Mouse (Mus musculus): Measurements from ENCODE around the gene 3110001I22Rik. TPM values are rescaled to one million over a fixed set of nuclear protein-coding genes. Genes with fewer than 3 reads are reported as not detected.

Gene 3110001I22Rik
- polyA plus RNA-seq, 1 experiment from 2014 or later = 3.1 TPM

DNA sequence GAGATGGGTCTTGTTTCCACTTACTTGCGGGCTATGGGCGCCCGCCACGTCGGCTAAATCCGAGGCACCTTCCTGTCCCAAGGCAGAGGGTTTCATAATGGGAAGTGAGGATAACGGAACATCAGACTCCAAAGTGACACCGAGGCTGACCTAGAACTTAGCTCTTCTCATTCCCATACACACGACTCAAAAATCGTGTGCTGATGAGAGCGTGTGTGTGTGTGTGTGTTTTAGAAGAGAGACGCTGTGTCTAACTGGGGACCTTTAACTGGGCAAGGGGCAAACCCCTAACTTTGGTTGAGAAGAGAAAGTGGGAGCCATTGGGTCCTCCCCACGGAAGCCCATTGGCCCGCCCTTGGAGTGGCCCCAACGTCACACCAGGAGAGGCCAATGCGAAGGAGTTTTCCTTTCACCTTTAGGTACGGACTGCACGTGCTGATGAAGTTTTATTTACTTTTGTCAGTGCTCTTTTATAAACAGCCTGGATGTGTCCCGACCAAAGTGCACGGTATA is 713 bp downstream of the 3110001I22Rik start:
- 1% methylated on average over 20 of the region's 20 CpGs for WGBS
- ATAC-seq = peak; percentile 71

DNA sequence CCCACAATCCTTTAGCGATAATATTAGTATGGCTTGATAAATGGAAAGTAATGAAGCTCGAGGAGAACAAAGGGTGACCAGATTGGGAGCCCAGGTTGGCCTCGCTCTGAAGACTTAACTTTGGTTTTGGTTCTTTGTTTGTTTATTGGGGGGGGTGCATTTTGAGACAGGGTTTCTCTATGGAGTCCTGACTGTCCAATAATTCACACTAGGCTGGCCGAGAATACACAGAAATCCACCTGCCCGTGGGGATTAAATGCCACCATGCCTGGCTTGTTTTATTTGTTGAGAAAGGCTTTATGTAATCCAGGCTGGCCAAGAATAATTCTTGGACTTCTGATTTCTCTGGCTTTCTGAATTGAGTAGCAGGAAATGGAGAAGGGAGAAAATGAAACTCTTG is 1.4 kb downstream of the 3110001I22Rik start:
- H3K36me3 ChIP-seq (ENCODE audit: insufficient read depth, low read length) = peaks cover 7% of the 10 kb centered on the region; the same call in 1 of the 2 replicates
- WGBS = 82% methylated on average over 5 of the region's 5 CpGs
- DNase-seq (ENCODE audit: low spot score) = no peak
- peak overlapping the region; percentile 93; the same call in 1 of the 2 replicates for H3K4me3 ChIP-seq (ENCODE audit: low read depth, low read length)
- no peak overlapping the region for H3K9ac ChIP-seq (replicated peaks; ENCODE audit: low read depth)
- no peaks in the 10 kb centered on the region for H3K9me3 ChIP-seq (ENCODE audit: low read length)
- no peak overlapping the region for H3K27ac ChIP-seq (ENCODE audit: low read length)
- no peak for ATAC-seq
- H3K4me2 ChIP-seq (replicated peaks; ENCODE audit: low read depth, low read length) = peak overlapping the region; percentile 83; the same call in 1 of the 2 replicates
- H3K4me1 ChIP-seq (ENCODE audit: insufficient read depth, low read depth, low read length) = peaks cover 4% of the 10 kb centered on the region; the same call in 1 of the 2 replicates
- no peaks in the 10 kb centered on the region for H3K27me3 ChIP-seq (replicated peaks; ENCODE audit: insufficient read depth, low read length)
- TF ChIP-seq EP300 (IDR thresholded peaks at IDR 0.05) (no peak), CTCF (IDR thresholded peaks at IDR 0.05) (no peak)

More for the DNA sequence above, 713 bp downstream of the 3110001I22Rik start:
- H3K9ac ChIP-seq (replicated peaks; ENCODE audit: low read depth) = peak overlapping the region; percentile 92
- peaks cover 4% of the 10 kb centered on the region; the same call in 1 of the 2 replicates for H3K4me1 ChIP-seq (ENCODE audit: insufficient read depth, low read depth, low read length)
- TF ChIP-seq EP300 (IDR thresholded peaks at IDR 0.05) (no peak), CTCF (IDR thresholded peaks at IDR 0.05) (no peak)
- H3K9me3 ChIP-seq (ENCODE audit: low read length) = no peaks in the 10 kb centered on the region
- H3K27me3 ChIP-seq (replicated peaks; ENCODE audit: insufficient read depth, low read length) = no peaks in the 10 kb centered on the region
- H3K36me3 ChIP-seq (ENCODE audit: insufficient read depth, low read length) = peaks cover 7% of the 10 kb centered on the region; the same call in 1 of the 2 replicates
- peak overlapping the region; percentile 93 for H3K4me3 ChIP-seq (ENCODE audit: low read depth, low read length)
- peak overlapping the region; percentile 83 for H3K4me2 ChIP-seq (replicated peaks; ENCODE audit: low read depth, low read length)
- H3K27ac ChIP-seq (ENCODE audit: low read length) = peak overlapping the region; percentile 78
- peak; percentile 90 for DNase-seq (ENCODE audit: low spot score)

DNA sequence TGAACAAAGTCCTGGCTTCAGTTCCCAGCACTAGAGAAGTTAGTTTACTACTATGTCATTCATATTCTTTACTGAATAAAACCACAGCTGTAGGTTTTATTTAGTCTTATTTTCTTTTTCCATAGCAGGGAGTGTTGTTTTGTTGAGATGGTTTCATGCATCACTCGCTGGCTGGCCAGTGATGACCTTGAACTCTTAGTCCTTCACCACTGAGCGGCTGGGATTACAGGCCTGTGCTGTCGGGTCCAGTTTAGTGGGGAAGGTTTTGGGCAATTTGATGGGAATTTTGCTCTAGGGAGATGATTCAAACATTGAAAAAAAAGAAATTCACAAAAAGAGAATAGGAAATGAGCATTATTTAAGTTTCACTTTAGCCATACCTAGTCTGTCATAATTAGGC is 2.8 kb downstream of the 3110001I22Rik start:
- no peak overlapping the region for H3K4me3 ChIP-seq (ENCODE audit: low read depth, low read length)
- TF ChIP-seq CTCF (IDR thresholded peaks at IDR 0.05) (no peak), EP300 (IDR thresholded peaks at IDR 0.05) (no peak)
- 90% methylated on average over 3 of the region's 3 CpGs for WGBS

DNA sequence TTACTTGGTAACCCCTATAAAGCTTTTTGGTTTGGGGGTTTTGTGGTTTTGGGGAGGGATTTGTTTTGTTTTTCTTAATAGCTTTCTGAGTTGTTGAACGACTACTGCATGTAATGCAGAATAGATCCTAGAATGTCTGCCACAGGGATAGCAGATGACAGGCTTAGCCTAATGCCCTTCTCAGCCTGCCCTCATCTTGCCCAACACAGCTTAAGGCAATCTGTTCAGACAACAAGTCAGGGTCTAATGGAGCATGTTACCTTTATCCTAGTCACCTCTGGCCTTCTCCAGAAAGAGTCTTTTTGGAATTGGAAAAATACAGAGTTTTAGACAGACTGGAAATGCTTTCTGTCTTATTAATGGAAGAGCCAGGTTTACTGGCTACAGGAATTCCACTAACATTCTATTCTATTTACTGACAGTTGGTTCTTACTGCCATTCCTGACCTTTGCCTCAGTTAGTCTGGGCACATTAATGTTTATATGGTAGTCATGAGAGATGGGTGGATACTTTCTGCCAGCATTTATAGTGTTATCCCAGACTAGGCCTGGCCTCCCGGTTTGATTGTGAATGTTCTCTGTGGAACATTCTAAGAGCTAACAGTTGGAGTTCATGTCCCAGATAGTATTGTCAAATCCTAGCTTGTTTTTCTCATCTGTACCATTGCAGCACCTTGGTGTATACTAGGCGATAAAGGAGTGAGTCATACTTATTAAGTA is 7.0 kb downstream of the 3110001I22Rik start:
- no peak for ATAC-seq

More for the DNA sequence above, 2.8 kb downstream of the 3110001I22Rik start:
- peaks cover 4% of the 10 kb centered on the region; the same call in 1 of the 2 replicates for H3K4me1 ChIP-seq (ENCODE audit: insufficient read depth, low read depth, low read length)
- no peaks in the 10 kb centered on the region for H3K9me3 ChIP-seq (ENCODE audit: low read length)
- no peaks in the 10 kb centered on the region for H3K27me3 ChIP-seq (replicated peaks; ENCODE audit: insufficient read depth, low read length)
- H3K9ac ChIP-seq (replicated peaks; ENCODE audit: low read depth) = no peak overlapping the region
- no peak for DNase-seq (ENCODE audit: low spot score)
- H3K4me2 ChIP-seq (replicated peaks; ENCODE audit: low read depth, low read length) = no peak overlapping the region
- H3K27ac ChIP-seq (ENCODE audit: low read length) = no peak overlapping the region
- peaks cover 7% of the 10 kb centered on the region; the same call in 1 of the 2 replicates for H3K36me3 ChIP-seq (ENCODE audit: insufficient read depth, low read length)
- ATAC-seq = no peak

DNA sequence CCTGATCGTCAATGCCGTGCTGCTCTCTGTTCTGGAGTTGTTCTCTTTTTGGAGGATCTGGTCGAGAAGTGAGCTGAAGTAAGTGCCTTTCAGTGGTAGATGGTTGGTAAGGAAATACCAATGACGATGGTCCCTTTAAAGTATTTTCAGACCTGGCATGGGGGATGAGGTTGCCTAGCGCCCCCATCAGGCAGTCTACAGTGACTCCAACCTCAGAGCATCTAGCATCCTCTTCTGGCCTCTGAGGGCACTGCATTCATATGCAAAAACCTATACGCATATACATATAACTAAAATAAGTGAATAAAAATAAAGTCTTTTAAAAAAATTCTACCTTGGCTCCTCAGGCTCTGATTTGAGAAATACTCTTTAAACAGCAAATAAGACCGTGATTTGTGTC is 27.3 kb downstream of the 3110001I22Rik start:
- Histone ChIP-seq H3K9me3 (ENCODE audit: low read length) (no peaks in the 10 kb centered on the region), H3K27me3 (replicated peaks; ENCODE audit: insufficient read depth, low read length) (no peaks in the 10 kb centered on the region), H3K4me1 (ENCODE audit: insufficient read depth, low read depth, low read length) (no peaks in the 10 kb centered on the region), H3K27ac (ENCODE audit: low read length) (no peak overlapping the region), H3K4me2 (replicated peaks; ENCODE audit: low read depth, low read length) (no peak overlapping the region), H3K36me3 (ENCODE audit: insufficient read depth, low read length) (peaks cover 33% of the 10 kb centered on the region), H3K9ac (replicated peaks; ENCODE audit: low read depth) (no peak overlapping the region), H3K4me3 (ENCODE audit: low read depth, low read length) (no peak overlapping the region)
- 92% methylated on average over 7 of the region's 7 CpGs for WGBS
- ATAC-seq = no peak
- no peak for TF ChIP-seq EP300 (IDR thresholded peaks at IDR 0.05)
- TF ChIP-seq CTCF (IDR thresholded peaks at IDR 0.05) = peak; percentile 57
- no peak for DNase-seq (ENCODE audit: low spot score)

More for the DNA sequence above, 7.0 kb downstream of the 3110001I22Rik start:
- Histone ChIP-seq H3K4me3 (ENCODE audit: low read depth, low read length) (no peak overlapping the region), H3K9me3 (ENCODE audit: low read length) (no peaks in the 10 kb centered on the region), H3K27me3 (replicated peaks; ENCODE audit: insufficient read depth, low read length) (no peaks in the 10 kb centered on the region), H3K4me1 (ENCODE audit: insufficient read depth, low read depth, low read length) (no peaks in the 10 kb centered on the region), H3K36me3 (ENCODE audit: insufficient read depth, low read length) (peaks cover 7% of the 10 kb centered on the region; the same call in 1 of the 2 replicates), H3K4me2 (replicated peaks; ENCODE audit: low read depth, low read length) (no peak overlapping the region), H3K27ac (ENCODE audit: low read length) (no peak overlapping the region), H3K9ac (replicated peaks; ENCODE audit: low read depth) (no peak overlapping the region)
- DNase-seq (ENCODE audit: low spot score) = no peak
- TF ChIP-seq CTCF (IDR thresholded peaks at IDR 0.05) = no peak
- 84% methylated on average over 3 of the region's 3 CpGs for WGBS

DNA sequence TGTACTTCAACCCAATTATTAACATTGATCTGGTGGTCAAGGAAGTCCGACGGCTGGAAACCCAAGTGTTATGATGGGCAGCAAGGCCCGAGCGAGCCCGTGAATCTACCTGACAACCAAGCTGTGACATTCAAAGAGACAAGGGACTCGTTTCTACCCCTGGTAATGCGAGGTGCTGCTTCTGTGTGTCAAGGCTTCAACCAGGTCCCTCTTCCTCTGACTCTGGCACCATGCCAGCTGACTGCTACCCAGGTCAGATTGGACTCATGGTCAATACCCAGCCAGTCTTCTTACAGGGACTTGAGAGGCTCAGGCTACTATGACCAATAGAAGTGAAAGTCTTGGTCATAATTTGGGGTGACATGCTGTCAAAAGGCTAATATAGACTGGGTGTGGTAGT is 30.5 kb downstream of the 3110001I22Rik start:
- Histone ChIP-seq H3K9me3 (ENCODE audit: low read length) (no peaks in the 10 kb centered on the region), H3K36me3 (ENCODE audit: insufficient read depth, low read length) (peaks cover 29% of the 10 kb centered on the region), H3K4me1 (ENCODE audit: insufficient read depth, low read depth, low read length) (no peaks in the 10 kb centered on the region), H3K27ac (ENCODE audit: low read length) (no peak overlapping the region), H3K4me2 (replicated peaks; ENCODE audit: low read depth, low read length) (no peak overlapping the region), H3K4me3 (ENCODE audit: low read depth, low read length) (no peak overlapping the region), H3K9ac (replicated peaks; ENCODE audit: low read depth) (no peak overlapping the region), H3K27me3 (replicated peaks; ENCODE audit: insufficient read depth, low read length) (no peaks in the 10 kb centered on the region)
- DNase-seq (ENCODE audit: low spot score) (no peak), ATAC-seq (no peak)
- 94% methylated on average over 7 of the region's 7 CpGs for WGBS
- TF ChIP-seq EP300 (IDR thresholded peaks at IDR 0.05) = no peak
- TF ChIP-seq CTCF (IDR thresholded peaks at IDR 0.05) = no peak
